1 mouse cellular context compared by ENCODE assay signal in the genomic region with DNA sequence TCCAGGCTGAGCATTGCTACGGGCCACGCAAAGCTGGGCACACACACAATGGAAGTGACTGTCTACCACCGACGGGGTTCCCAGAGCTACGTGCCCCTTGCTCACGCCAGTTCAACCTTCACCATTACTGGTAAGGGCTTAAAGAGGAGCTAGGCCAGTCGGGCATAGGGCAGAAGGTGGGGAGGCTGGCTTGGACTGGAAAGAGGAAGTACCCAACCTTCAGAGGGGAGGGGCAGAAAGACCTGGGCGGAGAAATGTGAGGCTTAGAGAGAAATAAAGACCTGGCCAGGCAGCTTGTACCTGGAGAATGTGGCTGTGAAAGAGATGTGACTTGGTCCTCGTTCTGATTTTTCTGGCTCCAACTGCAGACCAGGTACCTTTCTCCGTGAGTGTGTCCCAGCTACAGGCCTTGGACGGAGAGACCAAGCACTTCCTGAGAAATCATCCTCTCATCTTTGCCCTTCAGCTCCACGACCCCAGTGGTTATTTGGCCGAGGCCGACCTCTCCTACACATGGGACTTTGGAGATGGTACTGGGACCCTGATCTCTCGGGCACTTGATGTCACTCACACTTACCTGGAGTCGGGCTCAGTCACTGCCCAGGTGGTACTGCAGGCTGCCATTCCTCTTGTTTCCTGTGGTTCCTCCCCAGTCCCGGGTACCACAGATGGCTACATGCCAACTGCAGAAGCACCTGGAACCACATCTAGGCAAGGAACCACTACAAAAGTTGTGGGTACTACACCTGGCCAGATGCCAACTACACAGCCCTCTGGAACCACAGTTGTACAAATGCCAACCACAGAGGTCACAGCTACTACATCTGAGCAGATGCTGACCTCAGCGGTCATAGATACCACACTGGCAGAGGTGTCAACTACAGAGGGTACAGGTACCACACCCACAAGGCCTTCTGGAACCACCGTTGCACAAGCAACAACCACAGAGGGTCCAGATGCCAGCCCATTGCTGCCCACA.
A peak's percentile ranks its signal among the peaks of the same experiment; 100 is the strongest.
TF ChIP-seq lines count a peak whose summit lies in the region.

No protein-coding gene starts in this region.

TF ChIP-seq in MEL, 35 proteins besides CTCF, POLR2A, EP300 and RAD21:
- TF ChIP-seq MYB (IDR thresholded peaks at IDR 0.05; ENCODE audit: low read depth, low read length) (no peak), GATA1 (IDR thresholded peaks at IDR 0.05; ENCODE audit: low read depth, low read length) (no peak), ETS1 (IDR thresholded peaks at IDR 0.05; ENCODE audit: low read depth, low read length) (0 out of 2 replicates have a peak, but pooled peaks have one; percentile 1), MEF2A (IDR thresholded peaks at IDR 0.05; ENCODE audit: extremely low read depth, insufficient replicate concordance, low read depth, low read length, poor library complexity, severe bottlenecking) (no peak), USF2 (IDR thresholded peaks at IDR 0.05; ENCODE audit: borderline replicate concordance in 1 of 2, insufficient read depth in 1 of 2, low read depth in 1 of 2, low read length in 2 of 2) (no peak), CHD1 (IDR thresholded peaks at IDR 0.05; ENCODE audit: low read depth, low read length) (no peak), HCFC1 (IDR thresholded peaks at IDR 0.05; ENCODE audit: low read depth, low read length) (0 out of 2 replicates have a peak, but pooled peaks have one; percentile 20), TAL1 (IDR thresholded peaks at IDR 0.05; ENCODE audit: low read length) (no peak), MXI1 (IDR thresholded peaks at IDR 0.05; ENCODE audit: low read depth, low read length) (no peak), RCOR1 (IDR thresholded peaks at IDR 0.05; ENCODE audit: low read depth, low read length) (no peak), TCF12 (IDR thresholded peaks at IDR 0.05; ENCODE audit: low read depth, low read length) (no peak), CHD2 (IDR thresholded peaks at IDR 0.05; ENCODE audit: low read length) (no peak), SMC3 (IDR thresholded peaks at IDR 0.05; ENCODE audit: low read depth, low read length) (no peak), ZMIZ1 (IDR thresholded peaks at IDR 0.05; ENCODE audit: low read depth, low read length) (peak; percentile 47; the same call in 1 of the 2 replicates), ZC3H11A (IDR thresholded peaks at IDR 0.05; ENCODE audit: low read depth, low read length) (no peak), POLR2AphosphoS5 (IDR thresholded peaks at IDR 0.05; ENCODE audit: borderline replicate concordance, low read depth, low read length) (no peak), JUND (IDR thresholded peaks at IDR 0.05; ENCODE audit: low read depth, low read length) (no peak), ELF1 (IDR thresholded peaks at IDR 0.05; ENCODE audit: low read depth, low read length) (0 out of 2 replicates have a peak, but pooled peaks have one; percentile 38), MAFK (IDR thresholded peaks at IDR 0.05; ENCODE audit: borderline replicate concordance, low read depth, low read length) (no peak), GABPA (IDR thresholded peaks at IDR 0.05; ENCODE audit: low read depth, low read length) (no peak), KAT2A (conservative IDR thresholded peaks at IDR 0.05; ENCODE audit: low read depth, low read length) (no peak), ZKSCAN1 (IDR thresholded peaks at IDR 0.05; ENCODE audit: low read depth, low read length) (no peak)
TF ChIP-seq in MEL: peak in this region for 4.
